Mouse (Mus musculus): ENCODE results near the gene Col23a1. TPM values are rescaled to one million over a fixed set of nuclear protein-coding genes. Genes with fewer than 3 reads are reported as not detected.

Gene Col23a1
- polyA plus RNA-seq, 1 experiment from 2014 or later = 31.1 TPM

DNA sequence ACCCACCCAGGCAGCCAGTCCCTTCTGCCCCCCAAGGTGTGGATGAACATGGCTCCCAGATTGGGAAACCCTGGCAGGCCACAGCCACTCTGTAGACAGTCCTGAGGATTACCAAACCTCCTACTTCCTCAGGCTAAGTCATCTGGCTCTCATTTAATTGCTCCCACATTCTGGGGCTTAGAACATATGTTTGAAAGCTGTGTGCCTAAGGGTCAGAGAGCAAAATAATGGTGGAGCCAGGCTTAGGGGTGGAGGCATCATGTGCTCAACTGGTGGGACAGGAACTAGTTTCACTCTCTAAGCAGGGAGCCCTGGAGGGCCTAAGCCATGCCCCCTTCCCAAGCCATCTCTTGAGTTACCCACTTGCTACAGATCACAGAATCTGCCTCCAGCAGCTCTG, 233.5 kb downstream of the Col23a1 start:
- no peak overlapping the region for H3K4me2 ChIP-seq (ENCODE audit: low read length)
- peaks cover 19% of the 10 kb centered on the region for H3K4me1 ChIP-seq (replicated peaks; ENCODE audit: control insufficient read depth, insufficient read depth, low read length)
- H3K27me3 ChIP-seq (replicated peaks; ENCODE audit: control insufficient read depth, insufficient read depth, low read length) = no peaks in the 10 kb centered on the region
- no peaks in the 10 kb centered on the region for H3K36me3 ChIP-seq (ENCODE audit: control insufficient read depth, insufficient read depth, low read length)
- DNase-seq (ENCODE audit: low spot score) = no peak
- no peak overlapping the region for H3K27ac ChIP-seq (ENCODE audit: low read depth)
- H3K9ac ChIP-seq (ENCODE audit: low read length) = no peak overlapping the region
- H3K9me3 ChIP-seq (ENCODE audit: control insufficient read depth, low read length) = no peaks in the 10 kb centered on the region
- no peak for ATAC-seq (replicated peaks; ENCODE audit: low FRiP score, low TSS enrichment, low read depth)
- no peak overlapping the region for H3K4me3 ChIP-seq (ENCODE audit: low read depth, low read length)

DNA sequence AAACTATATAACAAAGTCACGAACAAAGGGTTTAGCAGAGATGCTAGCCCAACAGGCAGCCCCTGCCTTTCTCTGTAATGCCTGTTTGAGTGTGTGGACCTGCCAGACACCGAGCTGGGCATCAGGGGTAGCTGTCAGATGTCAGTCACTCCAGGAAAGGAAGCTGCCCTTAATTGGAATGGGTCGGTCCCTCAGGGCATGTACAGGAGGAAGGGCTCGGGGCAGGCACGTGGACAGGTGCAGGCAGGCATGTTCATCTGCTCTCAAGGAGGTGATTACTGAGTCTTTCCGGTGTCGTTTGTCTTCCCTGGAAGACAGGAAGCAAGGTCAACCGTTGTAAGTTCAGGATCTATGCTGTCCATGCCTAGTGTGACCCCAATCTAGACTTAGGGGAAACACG, 233.9 kb downstream of the Col23a1 start:
- Histone ChIP-seq H3K9me3 (ENCODE audit: control insufficient read depth, low read length) (no peaks in the 10 kb centered on the region), H3K36me3 (ENCODE audit: control insufficient read depth, insufficient read depth, low read length) (no peaks in the 10 kb centered on the region), H3K4me3 (ENCODE audit: low read depth, low read length) (no peak overlapping the region), H3K4me1 (replicated peaks; ENCODE audit: control insufficient read depth, insufficient read depth, low read length) (peaks cover 19% of the 10 kb centered on the region), H3K27ac (ENCODE audit: low read depth) (no peak overlapping the region), H3K9ac (ENCODE audit: low read length) (no peak overlapping the region), H3K4me2 (ENCODE audit: low read length) (no peak overlapping the region), H3K27me3 (replicated peaks; ENCODE audit: control insufficient read depth, insufficient read depth, low read length) (no peaks in the 10 kb centered on the region)
- no peak for DNase-seq (ENCODE audit: low spot score)
- 59% methylated on average over 9 of the region's 9 CpGs for WGBS
- ATAC-seq (replicated peaks; ENCODE audit: low FRiP score, low TSS enrichment, low read depth) = no peak

DNA sequence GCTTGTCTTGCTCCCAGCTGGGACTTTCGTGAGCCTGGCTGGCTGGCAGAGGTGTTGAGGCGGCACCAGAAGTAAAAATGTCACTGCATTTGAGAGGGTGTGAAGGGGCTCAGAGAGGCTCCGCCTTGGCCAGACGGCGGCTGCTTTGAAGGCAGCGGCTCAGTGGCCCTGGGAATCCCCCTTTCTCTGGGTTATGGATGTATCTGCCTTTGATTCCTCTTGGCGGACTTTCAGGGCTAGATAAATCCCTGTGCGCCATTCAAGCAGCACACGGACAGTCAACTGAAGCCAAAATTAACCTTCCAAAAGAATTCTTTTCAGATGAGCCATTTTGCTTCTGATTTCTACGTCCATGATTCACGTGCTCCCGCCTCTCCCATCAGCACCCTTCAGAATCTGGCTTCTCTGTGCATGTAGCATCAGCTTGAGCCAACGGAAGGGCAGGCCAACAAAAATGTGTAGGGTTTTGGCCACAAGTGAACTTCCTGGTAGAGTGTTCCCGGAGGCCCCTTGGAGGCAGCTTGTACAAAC, 237.0 kb downstream of the Col23a1 start:
- no peaks in the 10 kb centered on the region for H3K27me3 ChIP-seq (replicated peaks; ENCODE audit: control insufficient read depth, insufficient read depth, low read length)
- no peak overlapping the region for H3K4me3 ChIP-seq (ENCODE audit: low read depth, low read length)
- WGBS = 45% methylated on average over 14 of the region's 14 CpGs
- H3K9me3 ChIP-seq (ENCODE audit: control insufficient read depth, low read length) = no peaks in the 10 kb centered on the region
- no peak overlapping the region for H3K4me2 ChIP-seq (ENCODE audit: low read length)
- peaks cover 14% of the 10 kb centered on the region for H3K4me1 ChIP-seq (replicated peaks; ENCODE audit: control insufficient read depth, insufficient read depth, low read length)
- H3K36me3 ChIP-seq (ENCODE audit: control insufficient read depth, insufficient read depth, low read length) = no peaks in the 10 kb centered on the region
- H3K9ac ChIP-seq (ENCODE audit: low read length) = no peak overlapping the region
- no peak overlapping the region for H3K27ac ChIP-seq (ENCODE audit: low read depth)
- ATAC-seq (replicated peaks; ENCODE audit: low FRiP score, low TSS enrichment, low read depth) = no peak
- DNase-seq (ENCODE audit: low spot score) = no peak

DNA sequence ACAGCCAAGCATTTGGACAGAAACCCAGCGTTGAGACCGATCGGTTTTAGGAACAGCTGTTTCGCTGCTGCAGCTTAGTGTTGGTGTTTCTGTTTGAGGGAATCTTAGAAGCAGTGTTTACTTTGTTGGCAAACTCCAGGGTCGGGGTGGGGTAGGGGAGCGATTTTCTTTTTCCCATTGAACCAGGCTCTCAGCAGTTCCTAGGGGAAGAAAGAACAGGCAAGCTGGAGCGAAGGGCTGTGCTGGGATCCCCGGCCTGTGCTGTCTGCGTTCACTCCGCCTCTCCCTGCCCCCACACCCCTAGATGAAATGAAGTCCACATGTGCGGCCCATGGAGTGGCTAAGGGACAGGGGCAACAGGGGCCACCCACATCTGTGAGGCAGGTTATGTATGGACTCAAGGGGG, 243.4 kb downstream of the Col23a1 start:
- Histone ChIP-seq H3K9me3 (ENCODE audit: control insufficient read depth, low read length) (no peaks in the 10 kb centered on the region), H3K4me1 (replicated peaks; ENCODE audit: control insufficient read depth, insufficient read depth, low read length) (peaks cover 4% of the 10 kb centered on the region; the same call in 1 of the 2 replicates), H3K36me3 (ENCODE audit: control insufficient read depth, insufficient read depth, low read length) (no peaks in the 10 kb centered on the region), H3K9ac (ENCODE audit: low read length) (no peak overlapping the region), H3K27me3 (replicated peaks; ENCODE audit: control insufficient read depth, insufficient read depth, low read length) (no peaks in the 10 kb centered on the region), H3K4me3 (ENCODE audit: low read depth, low read length) (no peak overlapping the region), H3K27ac (ENCODE audit: low read depth) (0 out of 2 replicates have a peak overlapping the region, but pooled peaks have one; percentile 1), H3K4me2 (ENCODE audit: low read length) (no peak overlapping the region)
- ATAC-seq (replicated peaks; ENCODE audit: low FRiP score, low TSS enrichment, low read depth) (peak; percentile 44; the same call in 1 of the 2 replicates), DNase-seq (ENCODE audit: low spot score) (no peak)
- WGBS = 22% methylated on average over 11 of the region's 11 CpGs

DNA sequence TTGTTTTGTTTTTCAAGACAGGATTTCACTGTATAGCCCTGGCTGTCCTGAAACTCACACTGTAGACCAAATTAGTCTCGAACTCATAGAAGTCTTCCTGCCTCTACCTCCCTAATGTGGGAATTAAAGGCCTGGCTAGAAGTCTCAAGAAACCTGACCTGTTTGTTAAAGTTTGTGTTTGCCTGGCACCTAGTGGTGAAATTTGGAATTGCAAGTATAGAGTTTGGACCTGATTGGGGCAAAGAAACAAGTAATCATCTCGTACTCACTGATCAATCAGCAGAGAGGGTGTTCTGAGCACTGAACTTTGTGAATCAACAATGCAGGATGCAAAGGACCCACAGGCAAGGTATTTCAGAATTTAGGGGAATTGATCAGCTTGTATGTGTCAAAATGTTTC, 244.6 kb downstream of the Col23a1 start:
- ATAC-seq (replicated peaks; ENCODE audit: low FRiP score, low TSS enrichment, low read depth) (no peak), DNase-seq (ENCODE audit: low spot score) (peak; percentile 76)
- no peaks in the 10 kb centered on the region for H3K27me3 ChIP-seq (replicated peaks; ENCODE audit: control insufficient read depth, insufficient read depth, low read length)
- no peaks in the 10 kb centered on the region for H3K36me3 ChIP-seq (ENCODE audit: control insufficient read depth, insufficient read depth, low read length)
- H3K4me2 ChIP-seq (ENCODE audit: low read length) = no peak overlapping the region
- WGBS = 44% methylated on average over 2 of the region's 2 CpGs
- no peaks in the 10 kb centered on the region for H3K9me3 ChIP-seq (ENCODE audit: control insufficient read depth, low read length)
- H3K9ac ChIP-seq (ENCODE audit: low read length) = no peak overlapping the region
- H3K4me1 ChIP-seq (replicated peaks; ENCODE audit: control insufficient read depth, insufficient read depth, low read length) = peaks cover 4% of the 10 kb centered on the region; the same call in 1 of the 2 replicates
- H3K4me3 ChIP-seq (ENCODE audit: low read depth, low read length) = no peak overlapping the region
- no peak overlapping the region for H3K27ac ChIP-seq (ENCODE audit: low read depth)

DNA sequence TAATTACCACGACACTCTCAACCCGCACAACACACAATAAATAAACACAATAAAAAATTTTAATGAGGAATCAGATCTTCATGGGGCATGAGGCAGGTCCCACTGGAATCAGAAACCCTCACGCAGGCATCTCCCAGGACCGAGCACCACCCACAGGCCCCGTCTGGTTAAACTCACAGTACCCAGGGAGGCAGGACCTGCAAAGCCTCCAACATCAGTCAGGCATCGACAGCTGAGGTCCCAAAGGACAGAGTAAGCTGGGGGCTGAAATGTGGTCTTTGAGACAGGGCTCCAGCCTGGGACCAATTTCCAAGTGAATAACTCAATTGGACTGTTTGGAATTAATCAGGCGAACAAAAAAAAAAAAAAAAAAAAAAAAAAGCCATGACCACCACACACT, 248.7 kb downstream of the Col23a1 start:
- no peak for ATAC-seq (replicated peaks; ENCODE audit: low FRiP score, low TSS enrichment, low read depth)
- Histone ChIP-seq H3K9me3 (ENCODE audit: control insufficient read depth, low read length) (no peaks in the 10 kb centered on the region), H3K4me1 (replicated peaks; ENCODE audit: control insufficient read depth, insufficient read depth, low read length) (no peaks in the 10 kb centered on the region; the same call in 1 of the 2 replicates), H3K9ac (ENCODE audit: low read length) (no peak overlapping the region), H3K27me3 (replicated peaks; ENCODE audit: control insufficient read depth, insufficient read depth, low read length) (no peaks in the 10 kb centered on the region), H3K4me2 (ENCODE audit: low read length) (no peak overlapping the region), H3K27ac (ENCODE audit: low read depth) (no peak overlapping the region), H3K4me3 (ENCODE audit: low read depth, low read length) (no peak overlapping the region), H3K36me3 (ENCODE audit: control insufficient read depth, insufficient read depth, low read length) (no peaks in the 10 kb centered on the region)
- no peak for DNase-seq (ENCODE audit: low spot score)
- 45% methylated on average over 7 of the region's 7 CpGs for WGBS

DNA sequence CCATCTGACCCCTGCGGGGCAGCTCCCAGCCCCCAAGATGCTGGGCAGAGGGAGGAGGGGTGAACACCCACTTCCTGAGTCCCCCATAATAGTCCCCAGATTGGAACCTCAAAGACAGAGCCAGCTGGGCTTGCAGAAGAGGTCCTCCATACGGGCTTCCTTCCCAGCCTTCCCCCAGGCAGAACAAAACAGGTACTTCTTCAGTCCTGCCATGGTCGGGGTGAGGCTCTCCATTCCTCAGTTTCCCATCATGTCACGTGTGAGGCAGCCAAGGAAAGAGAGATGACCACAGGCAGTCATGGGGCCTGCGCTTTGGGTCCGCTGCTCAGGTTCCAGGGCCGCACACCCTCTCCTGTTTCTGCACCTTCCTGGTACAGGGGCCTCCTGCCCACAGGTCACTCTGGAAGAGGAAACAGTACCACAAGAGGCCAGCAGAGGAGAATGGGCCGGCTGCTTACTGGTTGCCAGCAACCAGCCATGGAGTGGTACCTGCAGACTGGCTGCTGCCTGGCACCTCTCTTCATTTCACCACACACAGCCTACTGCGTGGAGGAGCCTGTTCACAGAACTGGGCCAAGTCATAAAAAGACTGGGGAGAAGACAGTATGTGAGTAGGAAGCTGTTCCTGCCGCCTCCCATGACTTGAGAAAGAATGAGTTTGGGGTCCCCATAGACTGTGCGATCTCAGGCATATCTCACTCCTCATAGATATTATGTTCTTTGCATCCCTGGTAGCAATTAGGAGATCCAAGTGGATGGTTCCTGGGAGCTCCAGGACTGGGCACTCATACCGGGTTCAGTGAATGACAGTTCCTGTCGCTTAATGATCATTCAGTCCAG, 249.4 kb downstream of the Col23a1 start:
- 59% methylated on average over 13 of the region's 13 CpGs for whole genome bisulfite sequencing
- Histone ChIP-seq H3K4me3 (ENCODE audit: low read depth, low read length) (no peak overlapping the region), H3K4me1 (replicated peaks; ENCODE audit: control insufficient read depth, insufficient read depth, low read length) (no peaks in the 10 kb centered on the region; the same call in 1 of the 2 replicates), H3K4me2 (ENCODE audit: low read length) (no peak overlapping the region), H3K36me3 (ENCODE audit: control insufficient read depth, insufficient read depth, low read length) (no peaks in the 10 kb centered on the region), H3K27ac (ENCODE audit: low read depth) (no peak overlapping the region), H3K27me3 (replicated peaks; ENCODE audit: control insufficient read depth, insufficient read depth, low read length) (no peaks in the 10 kb centered on the region), H3K9me3 (ENCODE audit: control insufficient read depth, low read length) (no peaks in the 10 kb centered on the region), H3K9ac (ENCODE audit: low read length) (no peak overlapping the region)
- ATAC-seq (replicated peaks; ENCODE audit: low FRiP score, low TSS enrichment, low read depth) (peak; percentile 32; the same call in 1 of the 2 replicates), DNase-seq (ENCODE audit: low spot score) (no peak)

DNA sequence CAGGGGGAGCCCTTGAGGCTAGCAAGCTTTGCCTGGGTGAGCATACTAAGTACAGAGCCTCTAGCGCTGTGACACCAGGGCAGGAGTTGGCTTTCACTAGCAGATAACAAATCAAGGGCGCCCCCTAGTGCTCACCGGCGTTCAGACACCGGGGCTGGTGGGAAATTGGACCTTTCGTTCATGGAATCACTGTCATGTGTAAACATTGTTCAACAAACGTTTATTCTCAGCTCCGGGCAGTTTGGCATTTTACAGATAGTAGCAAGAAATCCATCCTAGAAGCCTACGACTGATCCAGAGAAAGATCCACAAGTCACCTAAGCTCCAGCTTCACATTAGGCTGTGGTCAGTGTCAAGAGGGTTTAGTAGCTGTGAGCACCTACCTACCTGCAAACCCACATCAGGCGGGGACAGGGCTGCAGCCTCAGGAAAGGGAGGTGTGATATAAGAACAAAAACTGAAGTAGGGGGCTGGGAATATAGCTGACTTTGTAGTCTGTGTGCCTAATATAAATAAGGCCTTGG, 250.1 kb downstream of the Col23a1 start:
- Histone ChIP-seq H3K36me3 (ENCODE audit: control insufficient read depth, insufficient read depth, low read length) (no peaks in the 10 kb centered on the region), H3K9me3 (ENCODE audit: control insufficient read depth, low read length) (no peaks in the 10 kb centered on the region), H3K9ac (ENCODE audit: low read length) (no peak overlapping the region), H3K4me2 (ENCODE audit: low read length) (no peak overlapping the region), H3K27me3 (replicated peaks; ENCODE audit: control insufficient read depth, insufficient read depth, low read length) (no peaks in the 10 kb centered on the region), H3K27ac (ENCODE audit: low read depth) (no peak overlapping the region), H3K4me1 (replicated peaks; ENCODE audit: control insufficient read depth, insufficient read depth, low read length) (no peaks in the 10 kb centered on the region; the same call in 1 of the 2 replicates), H3K4me3 (ENCODE audit: low read depth, low read length) (no peak overlapping the region)
- ATAC-seq (replicated peaks; ENCODE audit: low FRiP score, low TSS enrichment, low read depth) (peak; percentile 87), DNase-seq (ENCODE audit: low spot score) (peak; percentile 100)
- WGBS = 10% methylated on average over 10 of the region's 10 CpGs
